Mouse (Mus musculus): ENCODE data around the gene Pcdh18.

The Pcdh18 gene

DNA sequence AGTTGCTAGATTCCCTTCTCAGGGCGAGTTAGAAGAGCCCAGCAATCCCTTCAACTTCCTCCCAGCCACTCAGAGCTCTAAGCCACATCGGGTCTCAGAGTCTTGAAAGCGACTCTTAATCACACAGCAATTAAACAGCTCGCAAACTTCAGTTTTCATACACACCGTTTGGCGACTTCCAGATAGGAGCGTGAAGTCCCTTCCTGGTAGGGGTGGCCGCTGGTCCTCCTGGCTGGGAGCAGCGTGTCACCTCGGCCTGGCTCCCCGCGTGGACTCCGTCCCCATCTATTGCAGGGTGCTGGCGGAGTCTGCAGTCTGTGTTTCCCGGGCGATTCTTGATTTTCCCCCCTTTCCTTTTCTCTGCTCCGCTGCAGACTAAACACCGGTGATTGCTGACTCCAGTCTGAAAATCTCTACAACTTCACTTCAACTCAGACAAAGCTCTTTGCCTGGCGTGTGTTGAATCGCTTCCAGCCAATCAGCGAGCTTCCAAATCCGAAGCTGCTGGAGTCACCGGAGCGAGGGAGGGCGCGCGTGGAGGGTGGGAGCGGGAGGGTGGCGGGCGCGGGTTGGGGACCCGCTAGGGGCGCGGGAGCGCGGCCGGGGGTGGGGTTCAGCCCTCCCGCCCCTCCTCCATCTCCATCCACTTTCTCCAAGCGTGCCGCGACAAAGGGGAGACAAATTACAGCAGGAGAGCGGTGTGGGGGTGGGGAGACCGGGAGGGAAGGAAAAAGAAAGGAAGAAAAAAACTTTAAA lies at the start of gene Pcdh18:
Pcdh18 (minus strand) TSS at position 456 of the 756 bp plus-strand sequence.
- DNase-seq (ENCODE audit: low spot score in 2 of 2) = peak in 1 of 2 experiments; percentile 37

DNA sequence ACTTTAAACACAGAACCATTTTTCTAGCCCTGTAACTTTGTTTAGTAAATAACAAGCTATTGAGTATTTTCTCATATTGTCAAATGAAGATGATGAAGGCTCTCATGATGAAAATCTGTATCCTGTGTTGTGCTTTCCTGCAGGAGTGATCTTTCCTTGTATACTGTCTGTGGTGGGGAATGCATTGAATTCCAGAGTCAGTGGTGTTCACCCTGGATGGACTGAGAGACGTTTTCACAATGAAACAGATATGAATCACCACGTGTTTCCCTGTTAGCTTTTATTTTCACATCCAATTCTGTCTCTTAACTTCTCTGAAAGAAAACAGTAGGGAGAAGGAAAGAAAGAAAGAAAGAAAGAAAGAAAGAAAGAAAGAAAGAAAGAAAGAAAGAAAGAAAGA lies 49.7 kb upstream of the Pcdh18 start:
- DNase-seq (ENCODE audit: low spot score in 2 of 2) = no peak

- DNase-seq (ENCODE audit: low spot score in 2 of 2) = no peak
These were observed 48.4 kb upstream of the Pcdh18 start for GRCm38 (mm10) chr3:49805511-49805910.

DNA sequence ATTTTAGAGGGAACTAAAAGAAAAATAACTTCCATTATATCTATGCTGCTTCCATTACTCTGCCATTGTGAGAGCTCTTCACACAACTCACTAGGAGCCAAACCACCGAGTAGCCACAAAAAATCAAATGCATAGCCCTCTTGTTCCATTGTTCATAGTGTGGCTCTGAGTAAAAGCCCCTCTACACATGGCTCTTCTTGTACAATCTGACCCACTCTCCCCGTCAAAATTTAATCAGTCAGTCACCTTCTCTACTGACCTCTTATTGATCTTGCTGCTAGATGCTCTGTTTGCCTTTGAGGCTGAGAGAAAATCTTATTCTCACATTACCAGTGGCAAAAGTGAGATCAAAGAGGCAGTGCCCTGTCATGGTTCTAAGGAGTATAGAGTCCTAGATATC lies 31.2 kb upstream of the Pcdh18 start:
- no peak for DNase-seq (ENCODE audit: low spot score in 2 of 2)

DNA sequence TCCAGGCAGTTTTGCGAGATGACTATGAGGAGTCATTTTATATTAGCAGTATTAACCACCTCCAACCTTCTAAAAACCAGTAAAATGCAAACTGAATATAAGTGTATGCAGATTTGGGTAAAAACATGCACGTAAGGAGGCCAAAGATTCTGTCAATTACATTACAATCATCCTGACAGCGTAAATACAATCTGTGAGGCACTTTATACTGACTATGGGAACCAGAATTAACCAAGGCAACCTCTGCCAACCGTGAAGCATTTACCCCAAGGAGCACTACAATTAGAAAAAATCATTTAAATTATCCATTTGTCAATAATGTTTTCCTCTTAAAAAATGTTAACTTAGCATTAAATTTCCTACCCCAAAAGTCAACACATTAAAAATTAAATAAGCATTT lies 30.6 kb upstream of the Pcdh18 start:
- DNase-seq (ENCODE audit: low spot score in 2 of 2) = no peak

DNA sequence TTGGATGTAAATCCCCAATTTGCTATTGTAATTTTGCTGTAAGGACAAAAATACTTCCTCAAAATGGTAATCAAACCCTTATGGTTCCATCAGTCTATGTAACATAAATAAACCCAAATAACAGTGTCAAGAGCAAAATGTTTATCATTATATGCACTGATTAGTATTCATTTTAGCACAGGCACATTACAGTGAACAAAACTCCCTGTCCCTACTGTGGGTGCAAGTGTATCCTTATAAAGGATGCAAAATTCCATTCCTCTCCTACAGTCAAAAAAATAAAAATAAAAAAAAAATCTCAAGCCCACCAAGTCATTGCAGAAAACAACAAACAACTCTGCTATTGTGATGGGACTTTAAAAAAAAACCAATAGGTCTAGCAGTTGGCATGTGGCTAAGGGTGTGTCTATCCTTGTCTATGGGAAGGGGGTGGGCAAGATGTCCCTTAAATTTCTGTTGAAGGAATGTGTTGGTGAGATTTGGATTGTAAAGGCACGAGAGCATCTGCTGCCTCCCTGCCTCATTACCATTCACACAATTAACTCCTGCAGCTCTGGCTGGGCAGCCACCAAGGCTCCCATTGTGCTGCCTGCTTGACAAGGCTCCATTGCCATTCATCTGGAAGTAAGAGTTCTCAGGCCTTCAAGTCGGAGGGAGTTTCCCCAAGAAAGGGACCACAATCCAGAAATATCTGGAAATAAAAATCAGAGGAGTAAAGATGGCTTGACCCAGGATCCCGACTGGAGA lies 12.0 kb upstream of the Pcdh18 start:
- no peak for DNase-seq (ENCODE audit: low spot score in 2 of 2)

DNA sequence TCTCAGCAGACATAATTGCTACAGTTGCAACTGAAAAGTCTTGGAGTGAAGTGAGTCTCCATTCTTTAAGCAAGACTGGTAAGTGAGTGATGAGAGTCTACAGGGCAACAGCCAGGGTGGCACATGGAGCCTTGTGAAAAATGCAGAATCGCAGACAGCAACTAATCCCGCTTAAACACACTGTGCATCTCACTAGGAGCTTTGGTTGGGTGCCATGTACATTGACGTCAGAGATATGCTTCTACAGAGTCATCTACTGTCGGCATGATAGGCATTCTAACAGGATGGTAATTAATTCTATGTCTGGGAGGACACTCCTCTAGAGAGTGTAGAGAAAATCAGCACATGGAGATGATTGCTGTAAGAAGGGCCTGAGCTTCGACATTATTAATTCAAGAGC lies 5.6 kb upstream of the Pcdh18 start:
- no peak for DNase-seq (ENCODE audit: low spot score in 2 of 2)

- no peak for DNase-seq (ENCODE audit: low spot score in 2 of 2)
These were observed 4.8 kb upstream of the Pcdh18 start for GRCm38 (mm10) chr3:49761971-49762370.

DNA sequence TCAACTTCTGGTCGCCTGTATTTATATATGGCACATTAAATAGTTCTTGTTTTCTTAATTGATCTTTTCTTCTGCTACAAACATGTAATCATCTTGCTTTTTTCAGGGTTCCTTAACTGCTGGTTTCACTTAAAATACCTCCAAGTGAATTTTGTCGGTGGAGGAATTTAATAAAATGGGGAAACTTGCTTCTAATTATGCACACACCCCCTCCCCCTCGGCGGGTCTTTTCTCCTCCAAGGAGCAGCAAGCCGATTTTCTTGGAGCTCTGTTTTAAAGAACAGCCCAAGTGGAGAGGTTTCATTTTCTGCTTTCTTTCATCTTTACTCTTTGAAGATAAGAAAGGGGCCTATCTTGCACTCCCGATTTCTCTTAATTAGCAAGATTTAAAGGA lies 498 bp upstream of the Pcdh18 start:
- no peak for DNase-seq (ENCODE audit: low spot score in 2 of 2)

GRCm38 (mm10) chr3:49755986-49756845 lies 909 bp downstream of the Pcdh18 start:
- no peak for DNase-seq (ENCODE audit: low spot score in 2 of 2)

- no peak for DNase-seq (ENCODE audit: low spot score in 2 of 2)
These were observed 4.4 kb downstream of the Pcdh18 start for GRCm38 (mm10) chr3:49752766-49753165.

GRCm38 (mm10) chr3:49749491-49750284 lies 7.4 kb downstream of the Pcdh18 start:
- DNase-seq (ENCODE audit: low spot score in 2 of 2) = no peak

DNA sequence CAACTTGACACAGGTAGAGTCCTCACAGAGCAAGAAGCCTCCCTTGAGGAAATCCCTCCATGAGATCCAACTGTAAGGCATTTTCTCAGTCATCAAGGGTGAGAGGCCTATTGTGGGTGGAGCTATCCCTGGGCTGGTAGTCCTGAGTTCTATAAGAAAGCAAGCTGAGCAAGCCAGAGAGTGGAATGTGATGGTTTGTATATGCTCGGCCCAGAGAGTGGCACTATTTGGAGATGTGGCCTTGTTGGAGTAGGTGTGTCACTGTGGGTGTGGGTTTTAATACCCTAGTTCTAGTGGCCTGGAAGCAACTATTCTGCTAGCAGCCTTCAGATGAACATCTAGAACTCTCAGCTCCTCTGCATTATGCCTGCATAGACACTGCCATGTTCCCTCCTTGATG lies 9.1 kb downstream of the Pcdh18 start:
- DNase-seq (ENCODE audit: low spot score in 2 of 2) = no peak

DNA sequence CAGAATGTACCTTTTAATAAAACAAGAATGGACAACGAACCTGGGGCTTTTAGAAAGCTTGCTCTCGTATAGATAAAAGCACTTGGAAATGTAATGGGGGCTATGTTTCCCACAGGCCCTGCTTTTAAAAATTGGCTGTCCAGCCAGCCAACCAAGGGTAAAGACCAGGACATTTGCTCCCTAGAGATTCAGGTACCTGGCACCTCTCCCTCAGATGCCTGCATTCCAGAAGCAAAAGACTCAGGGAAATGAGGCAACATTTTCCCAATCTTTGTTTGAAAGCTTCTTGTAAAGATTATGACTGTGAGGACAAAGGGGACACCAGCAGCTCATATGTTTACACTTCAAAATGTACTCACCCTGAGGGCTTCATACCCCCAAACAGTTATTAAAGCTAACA lies 18.1 kb downstream of the Pcdh18 start:
- DNase-seq (ENCODE audit: low spot score in 2 of 2) = no peak

DNA sequence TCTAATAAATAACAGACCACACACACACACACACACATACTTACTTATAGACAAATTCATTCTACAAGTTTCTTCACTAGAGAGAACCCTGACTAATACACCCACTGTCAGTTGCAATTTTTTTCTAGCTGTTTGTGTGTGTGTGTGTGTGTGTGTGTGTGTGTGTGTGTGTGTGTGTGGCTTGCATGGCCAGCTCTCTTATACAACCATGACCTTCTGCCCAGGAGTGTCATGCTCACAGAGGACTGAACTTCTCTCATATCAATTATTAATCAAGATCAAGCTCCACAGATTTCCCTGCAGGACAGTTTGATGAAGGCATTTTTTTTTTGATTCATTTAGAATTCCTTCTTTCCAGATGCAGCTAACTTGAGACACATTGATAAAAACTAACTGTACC lies 18.6 kb downstream of the Pcdh18 start:
- DNase-seq (ENCODE audit: low spot score in 2 of 2) = no peak

GRCm38 (mm10) chr3:49706503-49706902 lies 50.6 kb downstream of the Pcdh18 start:
- DNase-seq (ENCODE audit: low spot score in 2 of 2) = no peak

GRCm38 (mm10) chr3:49699951-49700350 lies 57.2 kb downstream of the Pcdh18 start:
- DNase-seq (ENCODE audit: low spot score in 2 of 2) = no peak

Measured in left cerebral cortex, adult 9 months (tissue).